Mouse (Mus musculus) layer of hippocampus, postnatal 10 days (tissue): ENCODE measurements around the gene Osbpl10. TPM values are rescaled to one million over a fixed set of nuclear protein-coding genes. Genes with fewer than 3 reads are reported as not detected.
A peak's percentile ranks its signal among the peaks of the same experiment; 100 is the strongest.
"Not testable (repeated sequence)": the region's sequence is repeated elsewhere in the genome, so short reads cannot be mapped to it uniquely, and the experiment has no call there.

ENCODE experiments used
- DNase-seq, 2 experiments: peaks; one replicate each; pipeline ENCODE4 v3.0.0; 2021; ENCODE audit warnings: low spot score in 2 of 2
- total RNA-seq, 2 experiments: library from RNA; stranded (reverse); gene quantifications; 2 replicates each; pipeline ENCODE4 v1.2.3; 2021

Osbpl10 gene
- total RNA-seq, 2 experiments from 2014 or later: 29.3 to 31.8 TPM

GRCm38 (mm10) chr9:115031046-115031445, 52.7 kb downstream of the Osbpl10 start:
- DNase-seq: not testable (repeated sequence)

- DNase-seq: no peak
These were observed 54.4 kb downstream of the Osbpl10 start for GRCm38 (mm10) chr9:115032786-115033185.

- DNase-seq: no peak
These were observed 55.9 kb downstream of the Osbpl10 start for GRCm38 (mm10) chr9:115034271-115034670.

- DNase-seq: no peak
These were observed 56.4 kb downstream of the Osbpl10 start for GRCm38 (mm10) chr9:115034788-115035187.

GRCm38 (mm10) chr9:115038215-115038614, 59.8 kb downstream of the Osbpl10 start:
- peak; percentile 32 to 51 for DNase-seq

- DNase-seq: no peak
These were observed 60.3 kb downstream of the Osbpl10 start for GRCm38 (mm10) chr9:115038686-115039085.

GRCm38 (mm10) chr9:115039245-115039644, 60.9 kb downstream of the Osbpl10 start:
- no peak for DNase-seq

- DNase-seq: no peak
These were observed 64.2 kb downstream of the Osbpl10 start for GRCm38 (mm10) chr9:115042571-115042970.

GRCm38 (mm10) chr9:115042971-115043706, 64.8 kb downstream of the Osbpl10 start:
- no peak for DNase-seq

- peak; percentile 56 to 58 for DNase-seq
These were observed 65.8 kb downstream of the Osbpl10 start for GRCm38 (mm10) chr9:115043881-115044770.

GRCm38 (mm10) chr9:115045087-115045800, 66.9 kb downstream of the Osbpl10 start:
- no peak for DNase-seq

- DNase-seq: no peak
These were observed 68.3 kb downstream of the Osbpl10 start for GRCm38 (mm10) chr9:115046701-115047100.

GRCm38 (mm10) chr9:115048340-115048739, 70.0 kb downstream of the Osbpl10 start:
- DNase-seq: no peak

GRCm38 (mm10) chr9:115048861-115049260, 70.5 kb downstream of the Osbpl10 start:
- DNase-seq: no peak

GRCm38 (mm10) chr9:115049981-115050720, 71.8 kb downstream of the Osbpl10 start:
- no peak for DNase-seq

GRCm38 (mm10) chr9:115051976-115052375, 73.6 kb downstream of the Osbpl10 start:
- no peak for DNase-seq

- DNase-seq: no peak
These were observed 75.4 kb downstream of the Osbpl10 start for GRCm38 (mm10) chr9:115053779-115054178.

GRCm38 (mm10) chr9:115055041-115055830, 76.9 kb downstream of the Osbpl10 start:
- DNase-seq: no peak

GRCm38 (mm10) chr9:115058806-115059205, 80.4 kb downstream of the Osbpl10 start:
- no peak for DNase-seq

GRCm38 (mm10) chr9:115064834-115065233, 86.5 kb downstream of the Osbpl10 start:
- DNase-seq: no peak
